Mouse (Mus musculus) adrenal gland, postnatal 10 days (tissue): Measurements from ENCODE around the gene Gar1. TPM values are rescaled to one million over a fixed set of nuclear protein-coding genes. Genes with fewer than 3 reads are reported as not detected.

Source experiments
- DNase-seq: peaks from one replicate; pipeline ENCODE4 v3.0.0; 2021; ENCODE audit warnings: mixed read lengths
- long read RNA-seq, 2 experiments: library from polyadenylated mRNA; stranded (forward); transcript quantifications; one replicate each; pipeline ENCODE4 v2.0.0; 2021
- total RNA-seq, 2 experiments: library from RNA; stranded (reverse); gene quantifications; 2 replicates each; pipeline ENCODE4 v1.2.3; 2021

Gar1 gene
- total RNA-seq = 10 to 100 TPM; 57.0 to 65.8 TPM
- long read RNA-seq, experiment 1, transcript Gar1-201 (7 exons, 1,271 nt) = major isoform, 37 of 71 reads
- long read RNA-seq, experiment 1, partial matches to known transcripts = 22 of 71 reads
- long read RNA-seq, experiment 1, other reads (novel, unspliced or antisense) = 12 of 71 reads
- long read RNA-seq, experiment 2, transcript Gar1-201 (7 exons, 1,271 nt) = major isoform, 10 of 17 reads
- long read RNA-seq, experiment 2, partial matches to known transcripts = 5 of 17 reads
- long read RNA-seq, experiment 2, other reads (novel, unspliced or antisense) = 2 of 17 reads

DNA sequence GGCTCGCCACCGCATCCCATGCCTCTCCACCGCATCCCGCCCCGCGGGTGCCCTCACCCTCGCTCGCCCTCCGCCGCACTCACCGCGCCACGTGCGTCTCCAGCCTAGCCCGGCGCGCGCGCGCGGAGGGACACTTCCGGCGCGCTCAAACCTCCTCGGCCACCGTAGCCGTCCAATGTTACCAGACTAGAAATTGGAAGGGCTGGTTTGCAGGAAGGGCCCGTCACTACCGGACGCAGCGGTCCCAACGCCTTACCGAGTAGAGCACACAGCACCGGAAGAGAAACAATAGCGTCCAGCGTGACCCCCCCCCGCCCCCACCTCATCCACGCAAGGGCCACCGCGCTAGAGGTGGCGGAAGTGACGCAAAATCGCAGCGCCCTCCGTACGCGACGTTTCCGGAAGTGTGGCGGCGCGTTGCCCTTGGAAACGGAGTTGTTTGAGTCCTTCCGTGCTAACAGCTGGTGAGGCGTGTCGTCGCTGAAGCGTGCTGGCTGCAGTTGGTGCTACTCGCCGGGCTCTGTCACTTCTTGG, at the start of gene Gar1:
Gene Gar1, minus strand, starts transcription at position 362 of the 534 bp plus-strand sequence.
- peak; percentile 96 for DNase-seq

DNA sequence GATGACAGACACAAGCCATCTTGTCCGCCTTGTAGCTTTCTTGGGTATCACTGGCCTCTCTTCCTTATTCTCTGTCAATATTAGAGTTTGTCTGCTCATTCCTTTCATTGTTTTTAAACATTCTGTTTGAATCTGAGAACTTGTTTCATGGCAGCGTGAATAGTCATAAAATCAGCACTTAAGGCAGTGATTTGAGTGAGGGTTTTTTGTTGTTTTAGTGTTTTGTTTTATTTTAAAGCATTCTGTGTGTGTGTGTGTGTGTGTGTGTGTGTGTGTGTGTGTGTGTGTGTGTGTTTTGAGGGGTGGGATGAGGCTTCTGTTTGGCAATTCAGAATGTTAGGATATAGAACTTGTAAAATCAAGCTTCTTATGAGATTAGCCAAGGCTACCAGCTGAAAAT, 48.7 kb upstream of the Gar1 start:
- DNase-seq = no peak

DNA sequence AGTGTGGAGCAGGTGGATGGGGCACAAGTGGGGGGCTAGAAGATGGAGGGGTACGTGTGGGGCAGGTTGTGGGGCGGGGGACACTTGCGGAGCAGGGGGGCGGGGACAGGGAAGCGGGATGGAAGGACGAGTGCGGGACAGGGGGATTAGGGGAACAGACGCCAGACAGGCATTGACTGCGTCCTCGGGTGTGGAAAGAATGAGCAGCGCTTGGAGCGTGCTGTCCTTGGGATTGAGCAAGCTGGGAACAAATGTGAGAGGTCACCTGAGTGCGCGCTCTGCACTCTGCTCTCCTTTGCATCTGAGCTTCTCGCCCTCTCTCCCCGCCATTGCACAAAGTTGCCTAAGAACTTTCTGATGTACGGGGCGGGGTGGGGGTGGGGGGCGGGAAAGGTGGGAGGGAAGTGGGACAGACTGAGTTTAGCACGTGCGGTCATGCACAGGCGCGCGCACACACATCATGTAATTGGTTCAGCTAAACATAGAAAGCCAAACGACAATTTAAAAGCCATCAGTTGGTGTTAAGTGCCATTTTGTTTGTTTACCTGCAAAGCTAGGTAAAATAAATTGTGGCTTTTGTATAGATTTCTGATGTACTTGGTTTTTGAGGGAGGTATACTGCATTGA, 48.0 kb upstream of the Gar1 start:
- DNase-seq = peak; percentile 73

GRCm38 (mm10) chr3:129878405-129879021, 47.3 kb upstream of the Gar1 start, which contains the start of gene Pla2g12a:
Gene Pla2g12a (plus strand): TSS chr3:129878606.
- peak; percentile 97 for DNase-seq

DNA sequence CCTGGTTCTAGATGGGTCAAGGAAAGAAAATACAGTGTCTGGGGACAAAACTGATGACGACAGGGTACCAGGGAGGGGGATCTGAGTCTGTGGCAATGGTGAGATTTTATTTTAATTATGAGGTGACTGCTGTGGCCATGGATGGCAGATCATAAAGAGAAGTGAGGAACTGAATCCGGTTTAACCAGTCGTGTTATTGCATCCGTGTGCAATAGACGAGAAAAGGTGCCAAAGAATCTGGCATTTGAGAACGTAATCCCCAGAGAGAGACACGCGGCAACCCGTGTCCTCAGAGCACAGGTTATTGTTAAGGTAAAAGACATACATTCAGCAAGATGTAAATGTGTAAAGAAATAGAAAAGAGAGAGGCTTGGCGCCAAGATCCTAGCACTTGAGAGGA, 46.1 kb upstream of the Gar1 start:
- no peak for DNase-seq

DNA sequence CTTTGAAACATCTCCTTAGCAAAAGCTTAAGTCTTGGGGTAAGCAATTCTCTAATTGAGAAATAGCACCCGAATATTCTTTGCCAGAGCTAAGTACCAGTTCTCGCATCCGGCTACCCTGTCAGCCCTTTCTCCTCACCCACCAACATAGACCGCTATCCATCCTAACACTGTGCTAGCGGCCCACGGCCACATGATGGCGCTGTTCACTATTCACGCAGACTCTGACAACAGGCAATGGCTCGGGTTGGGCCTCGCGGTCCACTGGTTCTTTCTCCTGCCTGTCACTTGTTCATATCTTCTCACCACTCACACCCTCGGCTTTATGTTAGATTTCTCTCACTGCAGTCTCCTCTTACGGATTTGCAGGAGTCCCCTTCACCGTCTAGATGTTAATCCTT, 32.5 kb upstream of the Gar1 start:
- peak; percentile 79 for DNase-seq

DNA sequence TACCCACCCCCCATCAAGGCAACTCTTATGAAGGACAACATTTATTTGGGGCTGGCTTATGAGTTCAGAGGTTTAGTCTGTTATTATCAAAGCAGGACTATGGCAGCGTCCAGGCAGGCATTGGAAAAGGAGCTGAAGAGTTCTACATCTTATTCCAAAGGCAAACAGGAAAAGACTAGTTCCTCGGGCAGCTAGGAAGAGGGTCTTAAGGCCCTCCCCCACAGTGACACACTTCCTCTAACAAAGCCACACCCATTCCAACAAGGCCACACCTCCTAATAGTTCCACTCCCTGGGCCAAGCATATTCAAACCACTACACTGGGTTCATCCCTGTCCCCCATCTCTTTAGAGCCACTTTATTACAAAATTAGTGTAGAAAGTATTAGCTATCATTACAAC, 31.4 kb upstream of the Gar1 start:
- no peak for DNase-seq

- DNase-seq = no peak
These were observed 15.7 kb upstream of the Gar1 start for GRCm38 (mm10) chr3:129846846-129847245.

GRCm38 (mm10) chr3:129845868-129846267, 14.7 kb upstream of the Gar1 start:
- DNase-seq = no peak

- DNase-seq = no peak
These were observed 6.8 kb upstream of the Gar1 start for GRCm38 (mm10) chr3:129838017-129838416.

- no peak for DNase-seq
These were observed 5.8 kb upstream of the Gar1 start for GRCm38 (mm10) chr3:129836965-129837364.

DNA sequence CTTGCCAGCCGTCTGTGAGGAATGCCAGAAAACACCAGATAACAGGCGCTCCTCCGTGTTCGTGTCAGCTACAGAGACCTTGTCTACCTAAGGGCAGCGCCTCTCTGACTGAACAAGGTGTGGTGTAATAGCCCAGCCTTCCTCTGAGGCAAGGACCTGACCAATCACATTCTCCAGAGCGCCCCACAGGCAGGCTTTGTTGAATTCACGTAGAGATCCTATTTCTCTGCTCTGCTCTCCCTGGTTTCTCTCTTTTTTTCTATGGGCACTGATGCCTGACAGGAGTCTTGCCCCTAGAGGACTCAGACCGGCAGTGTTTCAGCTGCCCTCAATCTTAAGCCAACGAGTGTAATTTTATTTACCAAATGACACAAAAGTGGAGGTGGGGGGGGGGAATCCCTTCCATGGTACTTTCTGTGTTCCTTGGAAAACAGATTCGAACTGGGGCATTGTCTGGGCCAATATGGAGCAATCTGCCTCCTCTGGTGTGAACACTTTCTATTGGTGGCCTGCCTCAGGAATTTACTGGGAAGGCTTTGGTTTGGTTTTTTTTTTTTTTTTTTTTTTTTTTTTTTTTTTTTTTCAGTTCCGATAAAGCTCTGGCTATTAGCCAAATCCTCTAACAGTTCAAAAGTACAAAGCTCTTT, 5.0 kb upstream of the Gar1 start:
- DNase-seq = no peak

DNA sequence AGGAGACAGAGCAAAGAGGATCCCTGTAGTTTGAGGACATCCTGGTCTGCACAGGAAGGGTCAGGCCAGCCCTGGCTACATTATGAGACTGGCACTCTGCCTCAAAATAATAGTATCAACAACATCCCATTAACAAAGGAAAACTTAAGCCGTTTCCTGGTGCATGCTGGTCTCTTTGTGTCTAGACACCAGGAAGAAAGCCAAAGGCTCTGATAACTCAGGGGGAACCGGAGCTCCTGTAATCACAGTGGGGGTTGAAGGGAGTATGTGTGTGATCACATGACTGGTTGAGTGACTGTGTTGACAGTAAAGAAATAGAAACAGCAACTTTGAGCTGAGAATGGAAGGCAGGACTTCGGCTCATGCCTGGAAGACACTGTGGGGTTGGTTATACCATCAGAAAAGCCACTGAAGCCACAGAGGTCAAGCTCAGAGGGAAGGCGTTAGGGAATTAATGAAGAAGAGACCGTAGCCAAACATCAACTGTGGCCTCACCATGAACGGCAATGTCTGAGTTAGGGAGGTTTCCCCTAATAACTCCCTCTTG, 4.3 kb upstream of the Gar1 start, which contains the start of gene Cfi:
Gene Cfi, plus strand, starts transcription at position 497 of the 547 bp plus-strand sequence.
- DNase-seq = no peak

DNA sequence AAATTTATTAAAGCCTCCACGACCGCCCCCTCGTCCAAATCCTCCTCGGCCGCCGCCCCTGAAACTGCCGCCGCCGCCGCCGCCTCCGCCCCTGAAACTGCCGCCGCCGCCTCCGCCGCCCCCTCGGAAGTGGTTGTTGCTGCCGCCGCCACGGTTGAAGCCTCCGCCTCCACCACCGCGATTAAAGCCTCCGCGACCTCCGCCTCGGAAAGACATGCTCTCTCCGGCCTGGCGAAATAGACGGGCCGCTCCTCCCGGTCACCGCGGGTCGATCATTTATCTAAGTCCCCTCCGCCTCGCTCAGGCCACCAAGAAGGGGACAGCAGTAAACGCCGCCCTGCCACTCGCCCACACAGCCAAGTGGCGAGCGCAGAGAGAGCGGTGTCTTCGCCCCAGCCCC, 570 bp downstream of the Gar1 start:
- DNase-seq = peak; percentile 50

GRCm38 (mm10) chr3:129827691-129828090, 3.5 kb downstream of the Gar1 start:
- DNase-seq = no peak

- DNase-seq = no peak
These were observed 4.5 kb downstream of the Gar1 start for GRCm38 (mm10) chr3:129826691-129827090.

- no peak for DNase-seq
These were observed 6.3 kb downstream of the Gar1 start for GRCm38 (mm10) chr3:129824891-129825290.

GRCm38 (mm10) chr3:129824146-129824545, 7.0 kb downstream of the Gar1 start:
- DNase-seq = peak; percentile 62

DNA sequence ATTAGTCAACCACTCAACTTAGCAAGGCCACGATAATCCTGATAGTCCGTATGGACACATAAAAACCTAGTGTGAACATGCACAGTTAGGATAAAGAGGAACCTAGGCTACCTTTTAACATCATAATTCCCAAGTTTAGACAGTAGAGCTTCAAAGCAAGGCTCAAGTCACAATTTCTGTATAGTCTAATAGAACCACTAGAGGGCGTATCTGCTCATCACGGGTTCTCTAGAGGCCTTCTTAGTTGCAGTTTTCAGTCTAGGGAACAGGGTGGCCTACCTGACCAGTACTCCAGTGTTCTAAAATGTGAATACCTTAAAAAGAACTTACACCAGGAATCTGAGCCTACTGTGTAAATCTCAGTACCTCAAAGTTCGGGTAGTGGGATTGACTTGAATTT, 7.9 kb downstream of the Gar1 start:
- no peak for DNase-seq

DNA sequence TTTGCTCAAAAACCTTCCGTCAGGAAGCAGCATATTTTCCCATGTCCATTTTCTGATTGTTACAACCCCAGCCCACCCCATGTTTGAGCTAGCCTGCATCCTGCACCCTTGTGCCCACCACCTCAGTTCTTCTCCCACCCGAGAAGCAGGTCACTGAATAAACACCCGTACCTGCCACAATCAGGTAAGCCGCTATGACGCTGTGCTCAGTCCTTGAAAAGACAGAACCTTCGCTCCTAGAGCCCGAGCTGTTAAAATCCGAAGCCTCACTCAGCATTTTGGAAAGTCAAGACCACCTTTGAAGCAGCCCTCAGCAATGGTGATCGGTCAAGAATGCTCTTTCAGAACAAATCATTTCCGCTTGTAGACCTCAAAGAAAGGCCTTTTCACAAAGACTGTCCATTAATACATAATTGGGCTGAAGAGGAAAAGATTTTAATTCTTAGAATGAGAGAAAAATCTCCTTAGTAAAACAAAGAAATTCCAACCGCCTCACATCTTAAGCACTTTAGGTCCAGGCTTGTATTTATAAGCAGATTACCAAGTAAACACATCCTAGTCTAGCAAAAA, 8.9 kb downstream of the Gar1 start, which contains the start of gene Rrh:
Gene Rrh, minus strand, starts transcription at position 382 of the 570 bp plus-strand sequence.
- no peak for DNase-seq

DNA sequence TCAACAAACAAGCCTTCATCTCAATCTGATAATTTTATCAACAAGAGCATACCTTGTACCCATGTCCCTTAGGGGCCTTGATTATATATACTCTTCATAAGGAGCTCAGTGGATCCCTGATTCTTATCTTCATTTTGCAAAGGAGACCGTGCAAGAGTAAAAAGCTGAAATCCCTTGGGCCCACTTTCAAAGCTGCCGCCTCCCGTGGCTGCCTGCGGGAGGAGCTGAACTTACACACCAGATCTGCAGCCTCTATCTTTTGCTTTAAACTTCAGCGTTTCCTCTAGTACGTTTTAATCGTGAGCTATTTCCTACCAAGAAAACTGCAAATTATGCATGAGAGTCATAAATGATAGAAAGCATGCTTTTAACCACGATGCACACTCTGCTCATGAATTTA, 9.5 kb downstream of the Gar1 start:
- DNase-seq = peak; percentile 61

- DNase-seq = no peak
These were observed 10.3 kb downstream of the Gar1 start for GRCm38 (mm10) chr3:129820847-129821246.
